Mouse (Mus musculus): ENCODE measurements around the gene Apof. TPM values are rescaled to one million over a fixed set of nuclear protein-coding genes. Genes with fewer than 3 reads are reported as not detected.
"Not testable (repeated sequence)": the region's sequence is repeated elsewhere in the genome, so short reads cannot be mapped to it uniquely, and the experiment has no call there.

The Apof gene
- total RNA-seq, 2 experiments from 2014 or later: 0.28 TPM; not detected in 1

GRCm38 (mm10) chr10:128256328-128256727 lies 12.1 kb upstream of the Apof start:
- DNase-seq (ENCODE audit: low spot score): no peak

GRCm38 (mm10) chr10:128258953-128259352 lies 9.5 kb upstream of the Apof start:
- DNase-seq (ENCODE audit: low spot score): no peak

GRCm38 (mm10) chr10:128259946-128260345 lies 8.5 kb upstream of the Apof start:
- DNase-seq (ENCODE audit: low spot score): no peak

DNA sequence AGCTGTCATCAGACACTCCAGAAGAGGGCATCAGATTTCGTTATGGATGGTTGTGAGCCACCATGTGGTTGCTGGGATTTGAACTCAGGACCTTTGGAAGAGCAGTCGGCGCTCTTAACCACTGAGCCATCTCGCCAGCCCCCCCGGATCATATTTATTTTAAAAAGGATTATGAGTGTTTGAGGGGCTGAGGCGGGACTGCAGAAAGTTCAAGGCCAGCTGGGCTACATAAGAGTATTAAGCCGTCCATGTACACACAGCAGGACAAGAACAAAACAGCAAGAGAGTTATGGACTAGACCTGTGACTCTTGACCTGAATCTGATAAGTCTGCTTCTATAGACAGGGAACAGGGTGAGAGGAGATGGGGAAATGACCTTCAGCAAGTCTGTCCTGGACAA lies 8.1 kb upstream of the Apof start:
- not testable (repeated sequence) for DNase-seq (ENCODE audit: low spot score)

DNA sequence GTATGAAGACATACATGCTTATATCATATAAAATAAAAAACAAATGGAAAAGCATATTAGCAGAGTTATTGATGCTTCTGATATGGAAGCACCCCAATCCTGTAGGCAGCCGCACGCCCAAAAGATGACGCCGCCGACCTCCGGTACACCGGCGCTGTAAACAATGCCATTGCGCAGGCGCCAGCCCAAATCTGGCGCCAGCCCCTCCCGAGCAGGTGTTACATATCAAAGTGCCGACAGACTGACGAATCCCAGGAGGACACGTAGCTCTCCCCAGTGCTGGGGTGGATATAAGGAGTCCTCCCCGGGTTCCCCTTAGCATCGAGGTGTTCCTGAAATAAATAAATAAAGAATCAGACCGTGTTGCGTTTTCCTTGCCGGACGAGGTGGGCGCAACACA lies 6.2 kb upstream of the Apof start:
- DNase-seq (ENCODE audit: low spot score): no peak

DNA sequence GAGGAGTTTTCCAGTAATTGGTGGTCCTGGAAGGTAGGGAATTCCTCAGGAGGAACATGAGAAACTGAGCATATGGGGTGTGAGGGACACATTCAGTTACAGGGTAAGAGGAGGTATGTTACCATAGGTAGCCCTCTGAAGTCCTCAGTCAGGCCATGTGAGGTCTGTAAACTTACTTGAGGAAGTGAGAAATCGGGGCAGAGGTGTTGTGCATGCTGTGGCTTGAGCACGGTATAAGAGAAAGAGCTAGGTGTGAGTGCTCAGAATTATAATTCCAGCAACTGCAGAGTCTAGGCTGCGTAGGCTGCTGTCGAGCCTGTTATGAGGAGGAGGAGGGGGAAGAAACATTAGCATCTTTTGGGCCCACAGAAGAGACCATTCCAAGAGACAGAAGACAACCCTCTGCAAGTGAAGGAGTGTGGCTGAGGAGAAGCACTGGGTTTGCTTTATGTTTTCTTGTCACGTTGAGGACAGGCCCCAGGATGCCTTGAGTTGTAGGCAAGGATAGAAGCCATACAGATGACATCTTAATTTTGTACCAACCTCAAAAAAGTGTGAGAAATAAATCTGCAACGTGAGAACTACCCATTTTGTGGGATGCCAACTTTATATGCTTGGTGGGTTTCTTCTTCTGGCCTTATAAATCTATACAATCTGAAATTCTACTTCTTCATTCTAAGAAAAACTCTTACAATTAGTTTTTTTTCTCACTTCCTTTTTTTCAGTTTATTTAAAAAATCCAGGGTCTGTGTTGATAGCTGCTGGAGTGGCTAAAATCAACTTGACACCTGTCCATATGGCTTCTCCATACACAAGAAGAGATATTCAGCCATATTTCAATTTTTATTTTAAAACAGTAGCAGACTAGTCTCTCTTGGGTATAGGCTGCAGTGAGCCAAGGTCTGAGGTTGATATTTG lies 4.8 kb upstream of the Apof start:
- no peak for DNase-seq (ENCODE audit: low spot score)

DNA sequence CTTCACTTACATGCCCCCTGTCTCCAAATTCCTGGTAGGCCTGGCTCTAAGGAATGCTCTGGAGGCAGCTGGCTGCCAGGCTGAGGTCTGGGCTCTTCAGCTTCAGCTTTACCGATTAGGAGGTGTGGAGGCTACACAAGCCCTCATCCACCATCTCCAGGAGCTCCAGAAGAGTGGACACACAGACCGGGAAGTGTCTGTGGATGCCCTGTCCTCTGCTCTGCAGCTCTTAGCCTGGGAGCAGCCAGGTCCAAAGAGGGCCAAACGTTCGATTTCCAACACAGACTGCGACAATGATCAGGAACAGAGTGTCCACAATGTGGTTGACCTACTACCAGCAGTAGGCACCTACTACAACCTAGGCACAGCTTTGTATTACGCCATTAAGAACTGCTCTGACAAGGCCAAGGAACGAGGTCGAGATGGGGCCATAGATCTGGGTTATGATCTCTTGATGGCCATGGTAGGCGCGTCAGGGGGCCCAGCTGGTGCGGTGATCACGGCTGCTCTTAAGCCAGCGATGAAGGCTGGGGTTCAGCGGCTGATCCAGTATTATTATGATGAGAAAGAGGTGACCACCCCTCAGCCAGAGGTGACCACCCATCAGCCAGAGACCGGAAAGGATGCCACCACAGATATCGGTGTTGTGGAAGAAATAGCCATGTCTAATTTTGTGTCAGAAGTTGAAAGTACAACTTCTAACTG lies 887 bp downstream of the Apof start:
- no peak for DNase-seq (ENCODE audit: low spot score)

DNA sequence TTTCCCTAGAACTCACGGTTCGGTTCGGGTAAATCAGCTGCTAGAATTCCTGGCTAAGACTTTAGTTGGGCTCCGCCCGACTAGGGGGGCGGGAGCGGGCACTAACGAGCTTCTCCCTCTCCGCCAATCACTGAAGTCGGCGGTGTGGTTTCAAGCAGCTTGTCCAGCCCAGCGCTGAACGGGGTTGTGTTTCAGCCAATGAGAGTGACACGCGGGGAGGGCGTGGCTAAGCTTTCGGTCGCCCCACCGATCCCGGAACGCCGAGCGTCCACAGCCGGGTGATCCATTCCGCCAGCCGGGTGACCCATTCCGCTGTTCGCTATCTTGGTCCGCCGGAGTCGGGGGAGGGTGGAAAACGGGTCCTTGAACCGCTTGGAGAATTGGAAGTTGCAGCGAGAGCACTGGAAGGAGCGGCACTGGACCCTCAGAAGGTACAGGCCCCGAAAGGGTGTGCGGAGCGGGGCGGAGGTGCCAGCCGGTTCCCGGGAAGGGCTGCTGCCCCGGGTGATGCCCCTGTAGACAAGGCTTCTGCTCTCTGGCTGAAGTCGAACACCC lies 1.9 kb downstream of the Apof start, which contains the start of gene Stat2:
Gene Stat2 (plus strand): TSS at position 273 of the 555 bp plus-strand sequence.
- DNase-seq (ENCODE audit: low spot score): peak; percentile 98

- DNase-seq (ENCODE audit: low spot score): no peak
Measured at GRCm38 (mm10) chr10:128270866-128271265, 2.4 kb downstream of the Apof start.

DNA sequence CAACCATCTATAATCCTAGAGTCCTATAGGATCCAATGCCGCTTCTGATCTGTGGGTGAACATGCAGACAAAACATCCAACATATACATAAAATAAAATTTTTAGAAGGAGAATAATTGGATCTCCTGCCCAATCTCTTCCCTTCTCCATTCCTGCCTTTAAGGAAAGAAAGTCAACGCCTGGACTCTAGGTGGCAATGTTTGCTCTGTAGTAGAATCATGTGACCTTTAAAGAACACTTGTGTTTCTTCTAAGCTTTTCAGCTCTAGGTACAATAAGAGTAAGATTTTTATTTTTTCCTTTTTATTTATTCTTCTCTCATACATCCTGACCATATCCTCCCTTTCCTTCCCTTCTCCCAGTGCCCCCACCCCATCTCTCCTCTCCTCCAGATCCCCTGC lies 3.4 kb downstream of the Apof start:
- DNase-seq (ENCODE audit: low spot score): no peak

- DNase-seq (ENCODE audit: low spot score): not testable (repeated sequence)
Measured at GRCm38 (mm10) chr10:128272819-128273439, 4.5 kb downstream of the Apof start.

DNA sequence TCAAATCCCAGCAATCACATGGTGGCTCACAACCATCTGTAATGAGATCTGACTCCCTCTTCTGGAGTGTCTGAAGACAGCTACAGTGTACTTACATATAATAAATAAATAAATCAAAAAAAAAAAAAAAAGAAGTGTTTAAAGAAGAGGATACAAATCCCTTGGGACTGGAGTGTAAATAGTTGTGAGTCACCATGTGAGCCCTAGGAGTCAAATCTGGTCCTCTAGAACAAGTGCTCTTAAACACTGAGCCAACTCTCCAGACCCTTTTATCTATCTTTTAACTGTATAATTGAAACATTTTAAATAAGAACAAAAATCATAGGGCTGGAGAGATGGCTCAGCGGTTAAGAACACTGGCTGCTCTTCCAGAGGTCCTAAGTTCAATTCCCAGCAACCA lies 6.9 kb downstream of the Apof start:
- DNase-seq (ENCODE audit: low spot score): not testable (repeated sequence)

GRCm38 (mm10) chr10:128278158-128278557 lies 9.7 kb downstream of the Apof start:
- no peak for DNase-seq (ENCODE audit: low spot score)

- no peak for DNase-seq (ENCODE audit: low spot score)
Measured at GRCm38 (mm10) chr10:128280943-128281342, 12.5 kb downstream of the Apof start.

- DNase-seq (ENCODE audit: low spot score): no peak
Measured at GRCm38 (mm10) chr10:128281682-128282081, 13.2 kb downstream of the Apof start.

DNA sequence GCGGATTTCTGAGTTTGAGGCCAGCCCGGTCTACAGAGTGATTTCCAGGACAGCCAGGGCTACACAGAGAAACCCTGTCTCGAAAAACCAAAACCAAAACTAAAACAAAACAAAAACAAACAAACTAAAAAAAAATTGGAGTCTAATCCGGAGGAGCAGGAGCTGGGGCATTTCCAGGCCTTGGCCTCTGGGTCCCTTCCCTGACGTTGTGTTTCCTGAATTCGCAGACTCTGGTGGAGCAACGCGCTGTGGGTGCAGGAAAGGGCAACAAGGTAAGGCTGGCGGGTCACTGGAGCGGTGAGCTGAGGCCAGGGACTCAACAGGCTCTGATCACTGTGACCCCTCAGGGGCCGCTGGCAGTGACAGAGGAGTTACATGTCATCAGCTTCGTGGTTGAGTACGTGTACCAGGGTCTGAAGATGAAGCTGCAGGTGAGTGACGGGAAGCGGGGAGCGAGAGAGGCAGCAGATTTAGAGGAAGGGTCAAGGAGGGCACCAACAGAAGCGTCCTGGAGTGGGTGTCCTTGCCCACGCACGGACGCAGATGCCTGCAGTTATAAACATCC lies 14.5 kb downstream of the Apof start:
- no peak for DNase-seq (ENCODE audit: low spot score)

- DNase-seq (ENCODE audit: low spot score): peak; percentile 51
Measured at GRCm38 (mm10) chr10:128283604-128284579, 15.4 kb downstream of the Apof start.

GRCm38 (mm10) chr10:128290594-128290993 lies 22.1 kb downstream of the Apof start:
- DNase-seq (ENCODE audit: low spot score): peak; percentile 25

GRCm38 (mm10) chr10:128296370-128297090 lies 28.1 kb downstream of the Apof start:
- DNase-seq (ENCODE audit: low spot score): no peak
